Mouse (Mus musculus): Measurements from ENCODE around the gene Hdgf. TPM values are rescaled to one million over a fixed set of nuclear protein-coding genes. Genes with fewer than 3 reads are reported as not detected.

Hdgf gene
- polyA plus RNA-seq, 1 experiment = not detected

GRCm38 (mm10) chr3:87958476-87958875, 52.4 kb downstream of the Hdgf start:
- WGBS = 62% methylated on average over 4 of the region's 4 CpGs
- peaks cover 22% of the 10 kb centered on the region for H3K4me1 ChIP-seq (ENCODE audit: control insufficient read depth, insufficient read depth, low read length)
- no peak overlapping the region for H3K4me3 ChIP-seq (ENCODE audit: insufficient read depth, low read depth, low read length)
- TF ChIP-seq POLR2A (IDR thresholded peaks at IDR 0.05; ENCODE audit: insufficient read depth, low read depth, low read length) = no peak
- TF ChIP-seq CTCF (IDR thresholded peaks at IDR 0.05; ENCODE audit: insufficient read depth, low read depth, low read length) = no peak
- no peak overlapping the region for H3K27ac ChIP-seq (ENCODE audit: insufficient read depth, low read depth, low read length)

GRCm38 (mm10) chr3:87958967-87959366, 52.8 kb downstream of the Hdgf start:
- Histone ChIP-seq H3K4me3 (ENCODE audit: insufficient read depth, low read depth, low read length) (no peak overlapping the region), H3K4me1 (ENCODE audit: control insufficient read depth, insufficient read depth, low read length) (peaks cover 22% of the 10 kb centered on the region), H3K27ac (ENCODE audit: insufficient read depth, low read depth, low read length) (no peak overlapping the region)
- 57% methylated on average over 1 of the region's 1 CpGs for WGBS
- TF ChIP-seq CTCF (IDR thresholded peaks at IDR 0.05; ENCODE audit: insufficient read depth, low read depth, low read length) (no peak), POLR2A (IDR thresholded peaks at IDR 0.05; ENCODE audit: insufficient read depth, low read depth, low read length) (no peak)

- Histone ChIP-seq H3K27ac (ENCODE audit: insufficient read depth, low read depth, low read length) (no peak overlapping the region), H3K4me1 (ENCODE audit: control insufficient read depth, insufficient read depth, low read length) (peaks cover 22% of the 10 kb centered on the region), H3K4me3 (ENCODE audit: insufficient read depth, low read depth, low read length) (no peak overlapping the region)
- TF ChIP-seq POLR2A (IDR thresholded peaks at IDR 0.05; ENCODE audit: insufficient read depth, low read depth, low read length) = no peak
- no peak for TF ChIP-seq CTCF (IDR thresholded peaks at IDR 0.05; ENCODE audit: insufficient read depth, low read depth, low read length)
- WGBS = 63% methylated on average over 7 of the region's 7 CpGs
Measured at GRCm38 (mm10) chr3:87959371-87959770, 53.2 kb downstream of the Hdgf start.

- Histone ChIP-seq H3K4me1 (ENCODE audit: control insufficient read depth, insufficient read depth, low read length) (peaks cover 22% of the 10 kb centered on the region), H3K27ac (ENCODE audit: insufficient read depth, low read depth, low read length) (no peak overlapping the region), H3K4me3 (ENCODE audit: insufficient read depth, low read depth, low read length) (peak overlapping the region; percentile 49; the same call in 1 of the 2 replicates)
- TF ChIP-seq CTCF (IDR thresholded peaks at IDR 0.05; ENCODE audit: insufficient read depth, low read depth, low read length) (no peak), POLR2A (IDR thresholded peaks at IDR 0.05; ENCODE audit: insufficient read depth, low read depth, low read length) (no peak)
- 20% methylated on average over 10 of the region's 10 CpGs for WGBS
Measured at GRCm38 (mm10) chr3:87960191-87960585, 54.1 kb downstream of the Hdgf start.

- H3K4me3 ChIP-seq (ENCODE audit: insufficient read depth, low read depth, low read length) = peak overlapping the region; percentile 49
- whole genome bisulfite sequencing = 1% methylated on average over 27 of the region's 27 CpGs
- peak overlapping the region; percentile 56; the same call in 1 of the 2 replicates for H3K27ac ChIP-seq (ENCODE audit: insufficient read depth, low read depth, low read length)
- H3K4me1 ChIP-seq (ENCODE audit: control insufficient read depth, insufficient read depth, low read length) = peaks cover 22% of the 10 kb centered on the region
- TF ChIP-seq POLR2A (IDR thresholded peaks at IDR 0.05; ENCODE audit: insufficient read depth, low read depth, low read length) (no peak), CTCF (IDR thresholded peaks at IDR 0.05; ENCODE audit: insufficient read depth, low read depth, low read length) (peak; percentile 84)
Measured at GRCm38 (mm10) chr3:87960586-87961191, 54.6 kb downstream of the Hdgf start.

Other genes with a start within 250 kb of the Hdgf start
- not detected in 2 replicates for gene Lrrc71, start 157.7 kb upstream of the Hdgf start, polyA plus RNA-seq (2012; ENCODE audit: insufficient read depth, insufficient read length, low replicate concordance, missing spikeins)
- gene Ntrk1, start 111.2 kb upstream of the Hdgf start, polyA plus RNA-seq (2012; ENCODE audit: insufficient read depth, insufficient read length, low replicate concordance, missing spikeins) = not detected in 2 replicates
- not detected in 2 replicates for gene Insrr, start 109.4 kb upstream of the Hdgf start, polyA plus RNA-seq (2012; ENCODE audit: insufficient read depth, insufficient read length, low replicate concordance, missing spikeins)
- not detected in 2 replicates for gene Pear1, start 82.0 kb upstream of the Hdgf start, polyA plus RNA-seq (2012; ENCODE audit: insufficient read depth, insufficient read length, low replicate concordance, missing spikeins)
- gene Sh2d2a, start 59.6 kb upstream of the Hdgf start, polyA plus RNA-seq (2012; ENCODE audit: insufficient read depth, insufficient read length, low replicate concordance, missing spikeins) = not detected in 2 replicates
- gene Prcc, start 20.7 kb upstream of the Hdgf start, polyA plus RNA-seq (2012; ENCODE audit: insufficient read depth, insufficient read length, low replicate concordance, missing spikeins) = not detected in 2 replicates
- not detected in 2 replicates for gene Mrpl24, start 13.2 kb downstream of the Hdgf start, polyA plus RNA-seq (2012; ENCODE audit: insufficient read depth, insufficient read length, low replicate concordance, missing spikeins)
- gene Isg20l2, start 24.0 kb downstream of the Hdgf start, polyA plus RNA-seq (2012; ENCODE audit: insufficient read depth, insufficient read length, low replicate concordance, missing spikeins) = not detected in 2 replicates
- not detected in 2 replicates for gene Rrnad1, start 24.4 kb downstream of the Hdgf start, polyA plus RNA-seq (2012; ENCODE audit: insufficient read depth, insufficient read length, low replicate concordance, missing spikeins)
- gene Crabp2, start 42.3 kb downstream of the Hdgf start, polyA plus RNA-seq (2012; ENCODE audit: insufficient read depth, insufficient read length, low replicate concordance, missing spikeins) = not detected in 2 replicates
- gene Nes, start 64.8 kb downstream of the Hdgf start, polyA plus RNA-seq (2012; ENCODE audit: insufficient read depth, insufficient read length, low replicate concordance, missing spikeins) = not detected in 2 replicates
- not detected in 2 replicates for gene Bcan, start 93.9 kb downstream of the Hdgf start, polyA plus RNA-seq (2012; ENCODE audit: insufficient read depth, insufficient read length, low replicate concordance, missing spikeins)
- not detected in 2 replicates for gene Hapln2, start 121.3 kb downstream of the Hdgf start, polyA plus RNA-seq (2012; ENCODE audit: insufficient read depth, insufficient read length, low replicate concordance, missing spikeins)
- gene Gpatch4, start 136.8 kb downstream of the Hdgf start, polyA plus RNA-seq (2012; ENCODE audit: insufficient read depth, insufficient read length, low replicate concordance, missing spikeins) = not detected in 2 replicates
- not detected in 2 replicates for gene Naxe, start 152.2 kb downstream of the Hdgf start, polyA plus RNA-seq (2012; ENCODE audit: insufficient read depth, insufficient read length, low replicate concordance, missing spikeins)
- not detected in 2 replicates for gene Ttc24, start 172.0 kb downstream of the Hdgf start, polyA plus RNA-seq (2012; ENCODE audit: insufficient read depth, insufficient read length, low replicate concordance, missing spikeins)
- not detected in 2 replicates for gene Iqgap3, start 175.7 kb downstream of the Hdgf start, polyA plus RNA-seq (2012; ENCODE audit: insufficient read depth, insufficient read length, low replicate concordance, missing spikeins)
- gene Mef2d, start 236.1 kb downstream of the Hdgf start, polyA plus RNA-seq (2012; ENCODE audit: insufficient read depth, insufficient read length, low replicate concordance, missing spikeins) = 460 TPM in 1 of 2 replicates, not detected in the other

Measured in olfactory bulb, adult 2 months (tissue).